Mouse (Mus musculus): ENCODE data around the gene Kbtbd7. TPM values are rescaled to one million over a fixed set of nuclear protein-coding genes. Genes with fewer than 3 reads are reported as not detected.

The Kbtbd7 gene
- polyA plus RNA-seq (2012; rRNA removed), result 4.6 and 5.0 TPM in 2 replicates

GRCm38 (mm10) chr14:79425979-79426729 is at the start of gene Kbtbd7:
TSS of gene Kbtbd7 (plus strand) at chr14:79426511.

GRCm38 (mm10) chr14:79390265-79390926 is 35.9 kb upstream of the Kbtbd7 start, which contains the start of gene Naa16:
TSS of gene Naa16 (minus strand) at chr14:79390778.

GRCm38 (mm10) chr14:79397321-79398122 is 28.8 kb upstream of the Kbtbd7 start, which contains the start of gene Mtrf1:
TSS of gene Mtrf1 (plus strand) at chr14:79397772.

GRCm38 (mm10) chr14:79451681-79452590 is 25.6 kb downstream of the Kbtbd7 start, which contains the start of gene Kbtbd6:
TSS of gene Kbtbd6 (plus strand) at chr14:79451835.

Other genes with a start within 250 kb of the Kbtbd7 start
- not detected in 2 replicates for gene Zfp957, start 179.1 kb upstream of the Kbtbd7 start, polyA plus RNA-seq (2012; rRNA removed)
- gene Rgcc, start 124.9 kb upstream of the Kbtbd7 start, polyA plus RNA-seq (2012; rRNA removed), result 105 and 125 TPM in 2 replicates
- gene Naa16, start 35.7 kb upstream of the Kbtbd7 start, polyA plus RNA-seq (2012; rRNA removed), result 1.8 and 2.8 TPM in 2 replicates
- gene Mtrf1, start 28.7 kb upstream of the Kbtbd7 start, polyA plus RNA-seq (2012; rRNA removed), result 0.63 and 0.93 TPM in 2 replicates
- 0.58 and 0.90 TPM in 2 replicates for gene Kbtbd6, start 25.3 kb downstream of the Kbtbd7 start, polyA plus RNA-seq (2012; rRNA removed)
- 16.5 and 17.6 TPM in 2 replicates for gene Elf1, start 54.7 kb downstream of the Kbtbd7 start, polyA plus RNA-seq (2012; rRNA removed)
- 3.2 and 3.9 TPM in 2 replicates for gene Wbp4, start 55.0 kb downstream of the Kbtbd7 start, polyA plus RNA-seq (2012; rRNA removed)
- 2.9 and 4.3 TPM in 2 replicates for gene Sugt1, start 161.2 kb downstream of the Kbtbd7 start, polyA plus RNA-seq (2012; rRNA removed)
- gene Cnmd, start 235.7 kb downstream of the Kbtbd7 start, polyA plus RNA-seq (2012; rRNA removed), result not detected in 2 replicates